10 mouse cellular contexts compared by ENCODE assay signal in genomic region chr11:87920966-87921365, GRCm38 (mm10). TPM values are rescaled to one million over a fixed set of nuclear protein-coding genes. Genes with fewer than 3 reads are reported as not detected.
DNase-seq lines count a peak whose midpoint lies in the region; ATAC-seq and TF ChIP-seq lines count a peak whose summit lies in the region.
"Had no signal": no experiment of that assay in that cellular context is flagged by ENCODE, and none has a peak within 500 bp of the region (broad histone marks: within the 10 kb centered on the region; RNA-seq: fewer than 3 reads in every experiment).

Gene Olfr464, minus strand, starts transcription at chr11:87920967.

- no peaks in the 10 kb centered on the region for H3K4me1 ChIP-seq in forebrain, embryonic 11.5 days (replicated peaks; ENCODE audit: control insufficient read depth, insufficient read depth, low read length)
- H3K4me1 ChIP-seq in forebrain, embryonic 13.5 days: no peaks in the 10 kb centered on the region
- H3K4me1 ChIP-seq in midbrain, embryonic 14.5 days (ENCODE audit: control insufficient read depth, insufficient read depth, low read length): no peaks in the 10 kb centered on the region
- H3K4me1 ChIP-seq in midbrain, postnatal 0 days (ENCODE audit: insufficient read depth, low read length): no peaks in the 10 kb centered on the region
- no peaks in the 10 kb centered on the region for H3K4me1 ChIP-seq in stomach, postnatal 0 days (replicated peaks; ENCODE audit: control insufficient read depth, insufficient read depth)
- H3K4me1 ChIP-seq in kidney, embryonic 16.5 days (ENCODE audit: insufficient read depth, low read length): no peaks in the 10 kb centered on the region
- H3K4me1 ChIP-seq: hindbrain, embryonic 12.5 days; stomach, embryonic 15.5 days had no signal

- no peaks in the 10 kb centered on the region for H3K27me3 ChIP-seq in forebrain, embryonic 11.5 days (ENCODE audit: control insufficient read depth, insufficient read depth, low read length)
- H3K27me3 ChIP-seq in forebrain, embryonic 13.5 days: no peaks in the 10 kb centered on the region; the same call in 1 of the 2 replicates
- no peaks in the 10 kb centered on the region for H3K27me3 ChIP-seq in midbrain, embryonic 14.5 days (ENCODE audit: control insufficient read depth, insufficient read depth, low read length)
- H3K27me3 ChIP-seq in midbrain, postnatal 0 days (ENCODE audit: insufficient read depth, low read length): no peaks in the 10 kb centered on the region
- H3K27me3 ChIP-seq in stomach, postnatal 0 days (ENCODE audit: control insufficient read depth, insufficient read depth, low read length): no peaks in the 10 kb centered on the region
- no peaks in the 10 kb centered on the region for H3K27me3 ChIP-seq in kidney, embryonic 16.5 days (ENCODE audit: insufficient read depth, low read length)
- H3K27me3 ChIP-seq: hindbrain, embryonic 12.5 days; stomach, embryonic 15.5 days had no signal

- H3K9ac ChIP-seq in forebrain, embryonic 11.5 days (ENCODE audit: low read length): no peak within 1 kb of the TSS
- H3K9ac ChIP-seq in forebrain, embryonic 13.5 days: no peak within 1 kb of the TSS
- H3K9ac ChIP-seq in midbrain, embryonic 14.5 days (replicated peaks; ENCODE audit: low read length): no peak within 1 kb of the TSS
- H3K9ac ChIP-seq in midbrain, postnatal 0 days (replicated peaks; ENCODE audit: low read length, poor library complexity, severe bottlenecking): no peak within 1 kb of the TSS
- no peak within 1 kb of the TSS for H3K9ac ChIP-seq in stomach, postnatal 0 days (ENCODE audit: low read length)
- H3K9ac ChIP-seq in kidney, embryonic 16.5 days (replicated peaks; ENCODE audit: low read length): no peak within 1 kb of the TSS
- H3K9ac ChIP-seq: hindbrain, embryonic 12.5 days; stomach, embryonic 15.5 days had no signal

- H3K27ac ChIP-seq in forebrain, embryonic 11.5 days (ENCODE audit: low read depth, low read length): no peak within 1 kb of the TSS
- no peak within 1 kb of the TSS for H3K27ac ChIP-seq in forebrain, embryonic 13.5 days
- no peak within 1 kb of the TSS for H3K27ac ChIP-seq in midbrain, embryonic 14.5 days (replicated peaks; ENCODE audit: low read depth, low read length)
- H3K27ac ChIP-seq in midbrain, postnatal 0 days (ENCODE audit: low read depth, low read length): no peak within 1 kb of the TSS
- no peak within 1 kb of the TSS for H3K27ac ChIP-seq in stomach, postnatal 0 days (replicated peaks)
- no peak within 1 kb of the TSS for H3K27ac ChIP-seq in kidney, embryonic 16.5 days (ENCODE audit: low read length)
- H3K27ac ChIP-seq: hindbrain, embryonic 12.5 days; stomach, embryonic 15.5 days had no signal

- WGBS in forebrain, embryonic 11.5 days: 35% methylated on average over 5 of the region's 5 CpGs
- WGBS in forebrain, embryonic 13.5 days: 36% methylated on average over 5 of the region's 5 CpGs
- WGBS in midbrain, embryonic 14.5 days: 37% methylated on average over 5 of the region's 5 CpGs
- WGBS in midbrain, postnatal 0 days: 33% methylated on average over 5 of the region's 5 CpGs
- WGBS in stomach, postnatal 0 days: 28% methylated on average over 5 of the region's 5 CpGs
- 22% methylated on average over 5 of the region's 5 CpGs for WGBS in kidney, embryonic 16.5 days

- TF ChIP-seq EP300 in stomach, postnatal 0 days (optimal IDR thresholded peaks at IDR 0.05): no peak

- H3K9me3 ChIP-seq in forebrain, embryonic 11.5 days (ENCODE audit: control insufficient read depth, low read length): no peaks in the 10 kb centered on the region
- H3K9me3 ChIP-seq in forebrain, embryonic 13.5 days (replicated peaks): no peaks in the 10 kb centered on the region
- H3K9me3 ChIP-seq in midbrain, embryonic 14.5 days (ENCODE audit: control insufficient read depth, low read length): 0 out of 2 replicates have a peak, but pooled peaks cover 4% of the 10 kb centered on the region
- H3K9me3 ChIP-seq in midbrain, postnatal 0 days (ENCODE audit: low read length): no peaks in the 10 kb centered on the region
- H3K9me3 ChIP-seq in stomach, postnatal 0 days (ENCODE audit: control insufficient read depth, low read length): no peaks in the 10 kb centered on the region
- no peaks in the 10 kb centered on the region for H3K9me3 ChIP-seq in kidney, embryonic 16.5 days (ENCODE audit: low read length)
- H3K9me3 ChIP-seq: hindbrain, embryonic 12.5 days; stomach, embryonic 15.5 days had no signal

- intact Hi-C loops in left cerebral cortex, postnatal 14 days (cut with DNase I): no loop called here

- H3K4me3 ChIP-seq in forebrain, embryonic 11.5 days (ENCODE audit: low read depth, low read length): no peak within 1 kb of the TSS
- no peak within 1 kb of the TSS for H3K4me3 ChIP-seq in forebrain, embryonic 13.5 days
- no peak within 1 kb of the TSS for H3K4me3 ChIP-seq in midbrain, embryonic 14.5 days (replicated peaks; ENCODE audit: low read depth, low read length)
- H3K4me3 ChIP-seq in midbrain, postnatal 0 days (ENCODE audit: low read depth, low read length): no peak within 1 kb of the TSS
- H3K4me3 ChIP-seq in stomach, postnatal 0 days (ENCODE audit: low read depth, low read length): no peak within 1 kb of the TSS
- no peak within 1 kb of the TSS for H3K4me3 ChIP-seq in kidney, embryonic 16.5 days (ENCODE audit: low read length)
- H3K4me3 ChIP-seq: hindbrain, embryonic 12.5 days; stomach, embryonic 15.5 days had no signal

- ATAC-seq in forebrain, embryonic 11.5 days (replicated peaks; ENCODE audit: low FRiP score): no peak
- ATAC-seq in forebrain, embryonic 13.5 days: no peak
- ATAC-seq in midbrain, embryonic 14.5 days (ENCODE audit: low FRiP score, low TSS enrichment): no peak
- ATAC-seq in midbrain, postnatal 0 days (ENCODE audit: low FRiP score): no peak
- no peak for ATAC-seq in stomach, postnatal 0 days (ENCODE audit: low FRiP score, low TSS enrichment)
- no peak for ATAC-seq in kidney, embryonic 16.5 days (ENCODE audit: low FRiP score, low TSS enrichment)

- peak; percentile 83 for DNase-seq in forebrain, embryonic 11.5 days (ENCODE audit: low spot score)
- peak; percentile 8 for DNase-seq in midbrain, embryonic 14.5 days
- no peak for DNase-seq in midbrain, postnatal 0 days (ENCODE audit: low spot score)
- DNase-seq in embryo, embryonic 11.5 days (ENCODE audit: low read depth, low spot score): peak; percentile 39
- peak; percentile 34 for DNase-seq in stomach, postnatal 0 days (ENCODE audit: low spot score)
- DNase-seq in left cerebral cortex, postnatal 14 days (ENCODE audit: low spot score in 2 of 2): no peak

- H3K4me2 ChIP-seq in forebrain, embryonic 11.5 days (ENCODE audit: low read depth, low read length, severe bottlenecking): no peak within 1 kb of the TSS
- H3K4me2 ChIP-seq in forebrain, embryonic 13.5 days: no peak within 1 kb of the TSS
- no peak within 1 kb of the TSS for H3K4me2 ChIP-seq in midbrain, embryonic 14.5 days (ENCODE audit: low read length)
- H3K4me2 ChIP-seq in midbrain, postnatal 0 days (ENCODE audit: low read depth, low read length, poor library complexity, severe bottlenecking): no peak within 1 kb of the TSS
- no peak within 1 kb of the TSS for H3K4me2 ChIP-seq in stomach, postnatal 0 days (replicated peaks; ENCODE audit: low read depth)
- H3K4me2 ChIP-seq in kidney, embryonic 16.5 days (replicated peaks; ENCODE audit: low read depth, low read length): no peak within 1 kb of the TSS
- H3K4me2 ChIP-seq: hindbrain, embryonic 12.5 days; stomach, embryonic 15.5 days had no signal

- TF ChIP-seq CTCF in midbrain, postnatal 0 days (IDR thresholded peaks at IDR 0.05): no peak
- no peak for TF ChIP-seq CTCF in stomach, postnatal 0 days (IDR thresholded peaks at IDR 0.05; ENCODE audit: low read depth)

- no peaks in the 10 kb centered on the region for H3K36me3 ChIP-seq in forebrain, embryonic 11.5 days (ENCODE audit: control insufficient read depth, insufficient read depth, low read length)
- H3K36me3 ChIP-seq in forebrain, embryonic 13.5 days (ENCODE audit: poor library complexity, severe bottlenecking): no peaks in the 10 kb centered on the region
- H3K36me3 ChIP-seq in midbrain, embryonic 14.5 days (ENCODE audit: control insufficient read depth, insufficient read depth, low read length): no peaks in the 10 kb centered on the region
- H3K36me3 ChIP-seq in midbrain, postnatal 0 days (ENCODE audit: insufficient read depth, low read length): no peaks in the 10 kb centered on the region
- no peaks in the 10 kb centered on the region for H3K36me3 ChIP-seq in stomach, postnatal 0 days (ENCODE audit: control insufficient read depth, insufficient read depth, low read length)
- H3K36me3 ChIP-seq in kidney, embryonic 16.5 days (ENCODE audit: insufficient read depth, low read length): no peaks in the 10 kb centered on the region
- H3K36me3 ChIP-seq: hindbrain, embryonic 12.5 days; stomach, embryonic 15.5 days had no signal

RNA-seq across cellular contexts. Expression of gene Olfr464, which starts in this region (rescaled TPM):
- polyA plus RNA-seq in forebrain, embryonic 11.5 days (2014; fragmentation: Nextera tagmentation; extraction: Ambion mirVana): not detected in 2 replicates
- polyA plus RNA-seq in forebrain, embryonic 13.5 days (2015; fragmentation: Nextera tagmentation; extraction: Ambion mirVana): not detected in 2 replicates
- polyA plus RNA-seq in midbrain, embryonic 14.5 days (2014; fragmentation: Nextera tagmentation; extraction: Ambion mirVana): 0.18 and 0.26 TPM in 2 replicates
- 0.22 and 0.24 TPM in 2 replicates for total RNA-seq in midbrain, postnatal 0 days (2014; rRNA removed)
- not detected in 2 replicates for polyA plus RNA-seq in midbrain, postnatal 0 days (2015; fragmentation: Nextera tagmentation; extraction: Ambion mirVana)
- polyA plus RNA-seq in stomach, postnatal 0 days (2015; fragmentation: Nextera tagmentation; extraction: Ambion mirVana): not detected in 2 replicates
- 1 to 10 TPM in 1 of 2 experiments, under 1 TPM in 1; 0.66 to 1.3 TPM for total RNA-seq in left cerebral cortex, postnatal 14 days (2021)
- polyA plus RNA-seq in kidney, embryonic 16.5 days (2015; fragmentation: Nextera tagmentation; extraction: Ambion mirVana): not detected in 2 replicates
- polyA plus RNA-seq: hindbrain, embryonic 12.5 days; stomach, embryonic 15.5 days had no signal

Comparison
In these comparisons a context has a peak if more than half of its experiments do, and no peak if none do; other contexts are left out.
1. Peak in DNase-seq in forebrain, embryonic 11.5 days; RNA of the gene not detected or under 1 TPM.
2. Peak in DNase-seq in midbrain, embryonic 14.5 days; RNA of the gene not detected or under 1 TPM.
3. Peak in DNase-seq in stomach, postnatal 0 days; RNA of the gene not detected or under 1 TPM.